Mouse (Mus musculus) lung, embryonic 14.5 days (tissue): Measurements from ENCODE around the gene Hist1h2ak. TPM values are rescaled to one million over a fixed set of nuclear protein-coding genes. Genes with fewer than 3 reads are reported as not detected.
"Not testable (repeated sequence)": the region's sequence is repeated elsewhere in the genome, so short reads cannot be mapped to it uniquely, and the experiment has no call there.

Experiments
- ATAC-seq: fragments of 200-750 bp; cut with Nextera tagmentation; 2 replicates; pipeline ENCODE4 v1.8.0; 2017; ENCODE audit warnings: mild to moderate bottlenecking, moderate TSS enrichment, moderate library complexity; ENCODE audit not compliant: insufficient read depth
- DNase-seq: peaks from one replicate; pipeline ENCODE4 v3.0.0-alpha.2; 2015
- H3K27ac ChIP-seq: fragments of 300-500 bp; sonication (generic); 2 replicates; pipeline ENCODE4 v1.5.1; 2014; ENCODE audit warnings: low read depth, mild to moderate bottlenecking, moderate library complexity
- H3K27me3 ChIP-seq: fragments of 300-500 bp; sonication (generic); 2 replicates; pipeline ENCODE4 v1.6.1; 2014; ENCODE audit warnings: low read length, control low read depth; ENCODE audit not compliant: insufficient read depth
- H3K36me3 ChIP-seq: fragments of 300-500 bp; sonication (generic); 2 replicates; pipeline ENCODE4 v1.6.1; 2014; ENCODE audit warnings: control low read depth; ENCODE audit not compliant: insufficient read depth
- H3K4me1 ChIP-seq: fragments of 300-500 bp; sonication (generic); 2 replicates; pipeline ENCODE4 v1.6.1; 2014; ENCODE audit warnings: antibody characterized with exemption, control low read depth; ENCODE audit not compliant: insufficient read depth
- H3K4me2 ChIP-seq: fragments of 300-500 bp; sonication (generic); 2 replicates; pipeline ENCODE4 v1.6.1; 2014; ENCODE audit warnings: mild to moderate bottlenecking
- H3K4me3 ChIP-seq: fragments of 300-500 bp; sonication (generic); 2 replicates; pipeline ENCODE4 v1.5.1; 2014; ENCODE audit warnings: low read depth, low read length
- H3K9ac ChIP-seq: fragments of 300-500 bp; sonication (generic); 2 replicates; pipeline ENCODE4 v1.6.1; 2014
- H3K9me3 ChIP-seq: fragments of 300-500 bp; sonication (generic); 2 replicates; pipeline ENCODE4 v1.6.1; 2016; ENCODE audit warnings: low read depth, low read length, control low read depth
- CTCF ChIP-seq: IDR thresholded peaks from 2 replicates; pipeline ENCODE4 v1.5.1; 2016; ENCODE audit warnings: antibody characterized with exemption, low read depth
- WGBS: fragments of 180-500 bp; shearing (Covaris S2); extraction: QIAGEN DNeasy Blood & Tissue Kit; methylation state at CpG from one replicate; pipeline ENCODE4 v1.1.7; 2014; 5-methylcytosine and 5-hydroxymethylcytosine counted together
- polyA plus RNA-seq: library from polyadenylated mRNA; unstranded; fragments of >200 nt; fragmentation: Nextera tagmentation; extraction: Ambion mirVana; gene quantifications from 2 replicates; pipeline ENCODE4 v1.2.1, GENCODE M21; 2014

The Hist1h2ak gene
- polyA plus RNA-seq = 16.8 and 20.4 TPM in 2 replicates

- peak within 1 kb of the TSS; percentile 75 for H3K4me2 ChIP-seq
- DNase-seq (peak; percentile 97), ATAC-seq (peak; percentile 92)
- not testable (repeated sequence) for H3K27me3 ChIP-seq, H3K36me3 ChIP-seq, H3K9me3 ChIP-seq, H3K4me1 ChIP-seq
- under 1% methylated on average over 42 of the region's 50 CpGs for WGBS
- peak; percentile 26; the same call in 1 of the 2 replicates for TF ChIP-seq CTCF
- peak within 1 kb of the TSS; percentile 79 for H3K9ac ChIP-seq
- peak within 1 kb of the TSS; percentile 46 for H3K4me3 ChIP-seq
- peak within 1 kb of the TSS; percentile 98 for H3K27ac ChIP-seq
These were observed at the start of gene Hist1h2ak, which contains the start of gene Hist1h2bn for GRCm38 (mm10) chr13:21753524-21754285. Hist1h2ak (minus strand) TSS chr13:21753827. Hist1h2bn (plus strand) TSS chr13:21754123.

- not testable (repeated sequence) for H3K9me3 ChIP-seq, H3K4me3 ChIP-seq, H3K4me2 ChIP-seq, H3K36me3 ChIP-seq, H3K27me3 ChIP-seq, DNase-seq, H3K27ac ChIP-seq, H3K4me1 ChIP-seq, H3K9ac ChIP-seq
- ATAC-seq = peak; percentile 86
- no CpG with 5 or more reads among the region's 4 CpGs for WGBS
These were observed 49.4 kb upstream of the Hist1h2ak start for GRCm38 (mm10) chr13:21803058-21803457.

- not testable (repeated sequence) for H3K4me1 ChIP-seq, H3K9ac ChIP-seq, H3K4me3 ChIP-seq, ATAC-seq, H3K27me3 ChIP-seq, H3K9me3 ChIP-seq, H3K27ac ChIP-seq, H3K4me2 ChIP-seq, DNase-seq, H3K36me3 ChIP-seq
These were observed 43.5 kb upstream of the Hist1h2ak start for GRCm38 (mm10) chr13:21797163-21797562.

- H3K9ac ChIP-seq = no peak overlapping the region
- DNase-seq = no peak
- no peaks in the 10 kb centered on the region for H3K36me3 ChIP-seq
- TF ChIP-seq CTCF = no peak
- no peaks in the 10 kb centered on the region for H3K9me3 ChIP-seq
- no peak overlapping the region for H3K27ac ChIP-seq
- 88% methylated on average over 7 of the region's 7 CpGs for WGBS
- no peak overlapping the region for H3K4me2 ChIP-seq
- H3K4me3 ChIP-seq = no peak overlapping the region
- no peaks in the 10 kb centered on the region for H3K4me1 ChIP-seq
- H3K27me3 ChIP-seq = no peaks in the 10 kb centered on the region
- no peak for ATAC-seq
These were observed 42.0 kb upstream of the Hist1h2ak start for GRCm38 (mm10) chr13:21795584-21795983.

GRCm38 (mm10) chr13:21790601-21791283, 37.1 kb upstream of the Hist1h2ak start:
- peak overlapping the region; percentile 20 for H3K4me3 ChIP-seq
- peak; percentile 66 for DNase-seq
- 9% methylated on average over 18 of the region's 18 CpGs for WGBS
- TF ChIP-seq CTCF = no peak
- H3K36me3 ChIP-seq = no peaks in the 10 kb centered on the region
- peak overlapping the region; percentile 52 for H3K4me2 ChIP-seq
- H3K27me3 ChIP-seq = no peaks in the 10 kb centered on the region
- no peaks in the 10 kb centered on the region for H3K9me3 ChIP-seq
- ATAC-seq = no peak
- peaks cover 11% of the 10 kb centered on the region; the same call in 1 of the 2 replicates for H3K4me1 ChIP-seq
- peak overlapping the region; percentile 78 for H3K27ac ChIP-seq
- peak overlapping the region; percentile 24 for H3K9ac ChIP-seq

- Histone ChIP-seq H3K27ac (0 out of 2 replicates have a peak overlapping the region, but pooled peaks have one; percentile 16), H3K4me1 (peaks cover 13% of the 10 kb centered on the region; the same call in 1 of the 2 replicates), H3K9me3 (no peaks in the 10 kb centered on the region), H3K36me3 (no peaks in the 10 kb centered on the region), H3K9ac (no peak overlapping the region), H3K4me3 (no peak overlapping the region), H3K27me3 (no peaks in the 10 kb centered on the region), H3K4me2 (no peak overlapping the region)
- ATAC-seq (no peak), DNase-seq (no peak)
- no peak for TF ChIP-seq CTCF
- WGBS = 54% methylated on average over 6 of the region's 6 CpGs
These were observed 36.3 kb upstream of the Hist1h2ak start for GRCm38 (mm10) chr13:21789925-21790324.
